Mouse (Mus musculus) left cerebral cortex, postnatal 4 days (tissue): ENCODE data around the gene Cobll1. TPM values are rescaled to one million over a fixed set of nuclear protein-coding genes. Genes with fewer than 3 reads are reported as not detected.

ENCODE experiments used
- DNase-seq: peaks from one replicate; pipeline ENCODE4 v3.0.0-alpha.2; 2022
- intact Hi-C: fragments of 180-260 bp; cut with DNase I; formaldehyde crosslinking; loops from one replicate; pipeline ENCODE4 v1.15.1; 2025
- total RNA-seq, 2 experiments: library from RNA; stranded (reverse); gene quantifications; 2 replicates each; pipeline ENCODE4 v1.2.3; 2021

The Cobll1 gene
- total RNA-seq, 2 experiments from 2014 or later: 7.2 to 9.3 TPM

GRCm38 (mm10) chr2:65113191-65113590 is 126.0 kb downstream of the Cobll1 start:
- intact Hi-C loops: no loop called here
- no peak for DNase-seq

DNA sequence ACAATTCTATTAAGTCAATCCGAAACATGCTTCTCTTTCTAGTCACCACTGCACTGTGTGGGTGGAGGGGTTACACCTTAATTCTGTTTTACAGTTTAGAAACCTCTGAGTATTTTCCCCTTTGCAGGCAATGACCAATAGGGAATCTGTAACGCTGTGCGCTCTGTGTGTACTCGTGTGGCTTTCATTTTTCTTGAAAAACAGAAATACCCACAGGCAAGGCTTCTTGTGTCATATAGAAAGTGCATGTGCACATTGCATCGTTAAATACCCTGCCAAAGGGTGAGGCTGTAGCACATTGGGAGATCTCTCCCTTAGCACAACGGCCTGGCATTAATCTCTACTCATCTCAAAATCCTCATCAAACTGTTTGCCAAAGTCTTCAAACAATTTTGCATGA is 134.6 kb downstream of the Cobll1 start:
- no peak for DNase-seq
- intact Hi-C loops: no loop called here

GRCm38 (mm10) chr2:65103801-65104200 is 135.4 kb downstream of the Cobll1 start:
- no peak for DNase-seq
- intact Hi-C loops: no loop called here

GRCm38 (mm10) chr2:65101388-65101787 is 137.8 kb downstream of the Cobll1 start:
- no peak for DNase-seq
- intact Hi-C loops: no loop called here

GRCm38 (mm10) chr2:65100001-65100400 is 139.2 kb downstream of the Cobll1 start:
- no peak for DNase-seq
- intact Hi-C loops: no loop called here

DNA sequence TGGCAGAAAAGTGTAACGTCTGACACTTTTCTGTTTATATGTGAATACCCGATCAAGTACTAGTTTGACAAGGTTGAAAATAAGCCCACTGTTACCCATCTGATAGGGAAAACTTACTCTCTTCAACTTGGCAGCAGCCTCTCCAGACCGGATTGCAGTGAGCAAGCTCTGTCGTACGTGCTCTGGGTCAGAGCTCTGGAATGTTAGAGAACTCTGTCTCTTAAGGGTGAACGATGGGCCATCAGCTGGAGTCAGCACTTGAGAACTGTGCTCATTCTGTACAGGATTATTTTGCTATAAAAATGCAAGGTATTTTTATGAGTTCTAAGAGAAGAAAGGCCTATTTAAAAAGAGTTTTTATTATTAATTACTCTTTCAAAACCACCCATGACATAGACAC is 143.6 kb downstream of the Cobll1 start:
- intact Hi-C loops: no loop called here
- no peak for DNase-seq

GRCm38 (mm10) chr2:65093990-65094389 is 145.2 kb downstream of the Cobll1 start:
- DNase-seq: no peak
- intact Hi-C loops: no loop called here

- no peak for DNase-seq
- intact Hi-C loops: no loop called here
These were observed 148.2 kb downstream of the Cobll1 start for GRCm38 (mm10) chr2:65090986-65091385.

DNA sequence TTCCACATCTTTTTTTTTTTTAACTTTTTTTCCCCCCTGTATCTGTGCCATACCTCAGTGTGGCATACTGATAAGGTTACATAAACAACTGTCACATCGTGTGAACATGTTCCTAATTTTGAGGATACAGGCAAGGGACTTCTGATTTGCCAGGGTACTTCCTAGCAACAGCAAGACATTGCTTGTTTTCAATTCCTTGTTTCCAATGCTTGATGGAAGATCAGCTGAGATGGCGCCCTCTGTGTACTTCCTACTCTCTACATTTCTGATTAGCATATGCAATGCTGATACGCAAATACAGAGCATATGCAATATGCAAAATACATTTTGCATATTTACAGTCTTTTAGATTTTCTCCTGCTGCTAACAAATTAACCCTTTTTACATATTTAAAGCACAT is 152.0 kb downstream of the Cobll1 start:
- DNase-seq: no peak
- intact Hi-C loops: no loop called here

DNA sequence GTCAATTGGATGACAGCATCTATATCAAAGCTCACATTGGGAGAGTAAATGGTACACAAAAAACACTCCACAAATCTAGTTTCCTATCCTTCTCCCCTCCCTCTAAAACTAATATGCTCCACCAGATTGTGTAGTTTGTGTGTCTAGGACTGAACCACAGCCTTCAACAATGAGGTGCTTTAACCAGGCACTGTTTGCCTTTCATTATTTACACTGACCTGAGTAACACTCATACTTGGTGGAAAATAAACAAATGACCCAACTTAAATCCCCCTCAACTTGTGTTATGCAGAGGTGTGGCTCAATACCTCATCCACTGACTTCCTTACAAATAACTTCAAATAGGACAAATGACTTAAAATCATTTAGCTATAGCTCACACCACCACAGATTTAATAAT is 155.8 kb downstream of the Cobll1 start:
- intact Hi-C loops: no loop called here
- no peak for DNase-seq

- no peak for DNase-seq
- intact Hi-C loops: no loop called here
These were observed 161.7 kb downstream of the Cobll1 start for GRCm38 (mm10) chr2:65077544-65077943.

GRCm38 (mm10) chr2:65075840-65076239 is 163.4 kb downstream of the Cobll1 start:
- no peak for DNase-seq
- intact Hi-C loops: no loop called here

- intact Hi-C loops: no loop called here
- DNase-seq: no peak
These were observed 163.8 kb downstream of the Cobll1 start for GRCm38 (mm10) chr2:65075431-65075830.

DNA sequence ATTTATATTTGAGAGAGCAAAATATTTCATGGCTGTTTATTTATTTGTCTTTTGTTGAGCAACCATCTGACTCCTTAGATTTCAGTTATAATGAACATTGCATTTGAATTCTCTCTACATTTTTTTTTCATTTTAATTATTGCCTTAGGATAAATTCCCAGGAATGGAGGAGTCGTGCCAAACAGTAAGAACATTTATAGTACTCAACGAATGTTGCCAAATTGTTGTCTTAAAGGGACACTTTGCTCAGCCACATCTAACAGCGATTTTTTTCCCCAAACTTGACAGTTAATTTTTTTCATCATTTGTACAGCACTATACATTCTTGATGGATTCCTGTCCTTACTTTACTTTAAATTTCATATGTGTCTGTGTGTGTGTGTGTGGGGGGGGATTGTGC is 167.0 kb downstream of the Cobll1 start:
- intact Hi-C loops: no loop called here
- no peak for DNase-seq

DNA sequence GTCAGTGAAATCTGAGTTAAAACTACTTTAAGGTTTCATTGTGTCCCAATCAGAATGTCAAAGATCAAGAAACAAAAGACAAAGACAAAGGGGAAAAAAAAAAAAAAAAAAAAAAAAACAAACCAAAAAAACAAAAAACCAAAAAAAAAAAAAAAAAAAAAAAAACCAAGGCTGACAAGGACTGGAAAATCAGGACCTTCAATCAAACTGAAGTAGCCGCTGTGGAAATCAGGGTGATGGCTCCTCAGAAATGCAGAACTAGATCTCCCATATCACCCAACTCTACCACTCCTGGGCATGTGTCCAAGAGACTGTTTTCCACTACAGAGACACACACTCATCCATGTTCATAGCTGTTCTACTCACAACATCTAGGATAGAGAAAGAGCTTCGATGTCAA is 185.4 kb downstream of the Cobll1 start:
- intact Hi-C loops: no loop called here
- no peak for DNase-seq

DNA sequence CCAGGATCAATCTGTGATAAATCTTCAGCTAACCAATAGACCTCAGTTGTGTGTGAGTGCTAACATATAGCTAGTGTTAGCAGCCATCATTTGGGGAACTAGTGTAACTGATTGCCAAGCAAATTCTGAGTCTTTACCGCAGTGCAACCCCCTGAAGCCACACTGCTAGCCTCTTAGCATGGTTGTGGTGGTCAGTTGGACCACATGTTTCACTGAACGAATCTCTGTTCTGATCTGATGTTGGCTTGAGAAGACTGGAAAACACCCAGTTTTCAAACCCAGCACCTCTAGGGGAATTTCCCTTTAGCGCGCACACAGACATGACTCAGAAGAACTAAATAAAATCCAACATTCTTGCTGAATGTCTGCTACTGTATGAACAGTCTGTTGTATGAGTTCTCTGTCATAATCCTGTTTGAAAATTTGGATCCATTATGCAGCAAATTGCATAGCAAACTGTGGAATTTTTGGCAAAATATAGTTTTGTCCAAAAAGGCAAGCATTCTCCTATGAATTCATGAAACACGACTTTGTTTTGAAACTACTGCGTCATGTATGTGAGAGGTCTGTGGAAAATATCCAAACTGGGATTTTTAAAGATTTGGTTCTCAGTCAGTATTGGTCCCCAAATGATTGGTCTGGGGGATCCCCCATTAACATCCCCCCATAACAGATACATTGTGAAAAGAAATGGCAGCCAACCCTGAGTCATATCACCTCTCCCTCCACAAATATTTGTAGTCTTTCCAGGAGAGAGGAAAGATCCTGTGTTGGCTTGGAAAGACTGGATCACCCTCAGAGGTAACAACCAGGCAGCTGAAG is 186.8 kb downstream of the Cobll1 start:
- no peak for DNase-seq
- intact Hi-C loops: no loop called here

GRCm38 (mm10) chr2:65050776-65051175 is 188.4 kb downstream of the Cobll1 start:
- intact Hi-C loops: no loop called here
- no peak for DNase-seq

GRCm38 (mm10) chr2:65048234-65049017 is 190.8 kb downstream of the Cobll1 start:
- intact Hi-C loops: no loop called here
- DNase-seq: no peak
